Mouse (Mus musculus) liver, adult 2 months (tissue): ENCODE data around the gene 4931414P19Rik.
A peak's percentile ranks its signal among the peaks of the same experiment; 100 is the strongest.

Source experiments
- CTCF ChIP-seq: fragments of 200-500 bp; IDR thresholded peaks from 2 replicates; pipeline ENCODE4 v1.5.1; 2011; ENCODE audit warnings: low read depth, low read length, control low read depth
- POLR2A ChIP-seq: fragments of 200-500 bp; IDR thresholded peaks from 2 replicates; pipeline ENCODE4 v1.6.1; 2011; ENCODE audit warnings: low read length, control low read depth; ENCODE audit not compliant: insufficient read depth; ENCODE audit errors: extremely low read depth

DNA sequence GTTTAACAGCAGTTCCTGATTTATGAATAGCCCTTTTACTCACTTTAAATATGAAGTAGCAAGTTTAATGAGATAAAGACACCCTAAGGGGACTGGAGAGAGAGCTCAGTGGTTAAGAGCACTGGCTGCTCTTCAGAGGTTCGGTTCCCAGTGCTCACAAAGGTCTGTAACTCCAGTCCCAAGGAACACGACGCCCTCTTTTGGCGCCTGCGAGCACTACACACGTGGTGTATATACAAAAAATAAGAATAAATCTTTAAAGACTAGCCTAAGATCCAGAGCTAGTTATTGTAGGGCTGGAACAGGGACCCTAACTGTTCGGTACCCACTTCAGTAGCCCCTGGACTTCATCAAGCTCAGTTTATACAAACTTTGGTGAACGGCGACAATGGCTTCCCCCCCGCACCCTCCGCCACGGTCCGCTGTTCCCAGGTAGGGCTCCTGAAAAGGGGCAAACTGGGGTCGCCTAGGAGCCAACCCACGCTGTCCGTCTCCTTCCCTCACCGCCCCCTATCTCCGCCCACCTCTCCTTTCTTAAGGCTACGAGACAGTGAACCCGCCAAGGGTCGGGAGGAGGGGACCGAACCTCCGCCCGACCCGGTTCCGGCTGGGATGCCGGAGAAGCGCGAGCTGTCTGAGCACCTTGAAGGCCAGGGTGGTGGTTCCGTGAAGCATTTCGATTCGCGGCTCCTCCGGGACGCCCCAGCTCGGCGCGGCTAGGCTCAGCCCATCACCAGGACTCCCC, 11.5 kb upstream of the 4931414P19Rik start:
- no peak for TF ChIP-seq POLR2A
- peak; percentile 17; the same call in 1 of the 2 replicates for TF ChIP-seq CTCF
